Mouse (Mus musculus): ENCODE results near the gene Spag9. TPM values are rescaled to one million over a fixed set of nuclear protein-coding genes. Genes with fewer than 3 reads are reported as not detected.

Gene Spag9
- polyA plus RNA-seq, 1 experiment from 2014 or later: 96.2 TPM

DNA sequence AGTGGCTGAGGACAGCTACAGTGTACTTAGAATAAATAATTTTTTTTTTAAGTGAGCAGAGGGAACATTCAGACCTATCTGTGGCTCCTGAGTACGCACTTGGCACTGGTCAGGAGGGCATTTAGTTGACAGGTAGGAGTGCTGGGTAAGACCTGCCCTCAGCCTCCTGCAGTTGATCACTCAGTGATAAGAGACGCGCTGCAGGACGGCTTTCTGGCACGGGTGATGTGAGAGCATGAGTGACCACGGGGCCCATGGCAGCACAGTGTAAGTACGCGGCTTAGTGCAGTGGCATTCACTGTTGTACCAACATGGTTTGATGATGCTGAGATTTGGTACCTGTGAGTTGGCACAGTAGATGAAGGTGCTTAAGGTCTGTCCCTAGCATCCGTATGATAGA lies 130.8 kb downstream of the Spag9 start:
- 0 out of 2 replicates have a peak, but pooled peaks have one; percentile 48 for ATAC-seq (ENCODE audit: low FRiP score, low read depth)
- no peaks in the 10 kb centered on the region for H3K27me3 ChIP-seq (replicated peaks)
- H3K9me3 ChIP-seq: no peaks in the 10 kb centered on the region
- 98% methylated on average over 9 of the region's 9 CpGs for WGBS
- H3K4me2 ChIP-seq (replicated peaks): no peak overlapping the region
- H3K27ac ChIP-seq: no peak overlapping the region
- no peak overlapping the region for H3K4me3 ChIP-seq
- no peak overlapping the region for H3K9ac ChIP-seq
- peaks cover 9% of the 10 kb centered on the region for H3K4me1 ChIP-seq
- peaks cover 43% of the 10 kb centered on the region for H3K36me3 ChIP-seq

DNA sequence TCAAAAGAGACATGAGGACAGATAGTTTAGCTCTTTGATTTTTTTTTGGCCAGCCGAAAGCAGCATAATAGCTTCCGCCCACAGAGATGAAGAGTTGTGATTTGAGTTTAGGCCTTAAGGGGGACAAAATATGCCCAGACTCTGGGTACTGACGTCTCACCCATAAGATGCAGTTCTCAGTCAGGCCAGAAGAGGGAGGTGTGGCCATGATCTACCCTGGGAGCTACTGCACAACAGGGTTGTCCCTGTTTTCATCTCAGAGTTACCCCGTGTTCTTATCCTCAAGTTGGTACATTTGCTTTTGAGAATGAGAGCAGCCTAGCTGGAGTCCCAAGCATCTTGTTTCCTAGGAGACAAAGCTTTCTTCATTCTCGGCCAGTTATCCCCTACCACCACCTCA lies 132.1 kb downstream of the Spag9 start:
- no peak overlapping the region for H3K4me2 ChIP-seq (replicated peaks)
- H3K36me3 ChIP-seq: peaks cover 30% of the 10 kb centered on the region
- 56% methylated on average over 5 of the region's 5 CpGs for WGBS
- H3K27me3 ChIP-seq (replicated peaks): no peaks in the 10 kb centered on the region
- H3K4me1 ChIP-seq: peaks cover 9% of the 10 kb centered on the region
- no peaks in the 10 kb centered on the region for H3K9me3 ChIP-seq
- no peak overlapping the region for H3K9ac ChIP-seq
- no peak overlapping the region for H3K27ac ChIP-seq
- no peak for ATAC-seq (ENCODE audit: low FRiP score, low read depth)
- H3K4me3 ChIP-seq: no peak overlapping the region

DNA sequence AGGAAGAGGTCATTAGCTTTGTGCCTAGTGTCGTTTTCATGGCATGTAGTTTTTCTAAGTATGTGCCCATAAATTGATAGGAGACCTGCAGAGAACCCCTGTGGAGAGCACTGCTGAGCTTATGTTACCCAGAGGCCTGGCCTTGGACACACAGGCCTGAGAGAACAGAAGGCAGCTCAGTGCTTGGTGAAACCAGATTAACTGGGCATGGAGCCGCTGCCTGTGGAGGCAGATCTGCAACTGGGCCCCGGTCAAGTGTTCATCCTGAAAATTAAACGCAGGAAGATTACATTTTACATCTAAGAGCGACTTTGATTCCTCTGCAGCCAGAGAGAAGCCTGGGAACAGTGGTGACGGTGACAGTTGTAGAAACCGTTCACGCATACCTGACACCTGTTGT lies 132.6 kb downstream of the Spag9 start:
- Histone ChIP-seq H3K4me2 (replicated peaks) (no peak overlapping the region), H3K9ac (no peak overlapping the region), H3K36me3 (peaks cover 27% of the 10 kb centered on the region), H3K9me3 (no peaks in the 10 kb centered on the region), H3K4me1 (peaks cover 10% of the 10 kb centered on the region), H3K27ac (no peak overlapping the region), H3K27me3 (replicated peaks) (no peaks in the 10 kb centered on the region), H3K4me3 (no peak overlapping the region)
- 88% methylated on average over 8 of the region's 8 CpGs for WGBS
- no peak for ATAC-seq (ENCODE audit: low FRiP score, low read depth)

DNA sequence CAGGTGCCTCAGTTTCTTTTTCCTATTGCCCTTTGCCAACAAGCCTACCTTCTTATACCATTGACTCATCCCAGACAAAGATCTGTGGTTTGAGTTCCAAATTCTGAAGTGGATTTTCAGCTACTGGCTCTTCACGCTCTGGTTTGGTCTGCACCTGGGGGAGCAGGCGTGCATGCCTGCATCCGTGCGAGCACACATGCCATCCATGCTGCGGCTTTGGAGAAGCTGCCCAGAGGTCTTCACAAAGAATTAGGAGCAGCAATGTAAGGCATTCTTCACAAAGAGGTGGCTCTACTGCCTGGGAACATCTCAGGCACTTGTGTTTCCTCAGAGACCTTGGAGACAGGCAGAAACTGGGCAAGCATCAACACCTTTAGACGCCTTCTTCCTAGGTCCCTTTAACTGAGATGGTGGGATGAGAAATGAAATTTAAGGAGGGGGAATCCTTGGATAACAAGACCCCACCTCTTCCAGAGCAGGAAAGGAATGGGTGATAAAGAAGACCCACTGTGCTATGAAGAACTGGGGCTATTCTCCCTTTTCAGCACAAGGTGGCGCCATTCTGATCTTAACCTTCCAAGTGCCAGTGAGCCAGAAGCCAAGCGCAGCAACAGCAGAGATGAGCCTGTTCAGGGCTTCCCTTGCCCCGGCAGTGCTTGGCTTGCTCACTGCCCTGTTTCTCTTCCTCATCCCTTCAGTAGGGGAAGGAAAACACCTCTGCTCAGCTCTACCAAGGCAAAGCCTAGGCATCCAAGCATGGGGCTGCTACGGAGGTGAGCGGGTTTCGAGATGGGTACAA lies 133.6 kb downstream of the Spag9 start:
- H3K27ac ChIP-seq: no peak overlapping the region
- 0 out of 2 replicates have a peak, but pooled peaks have one; percentile 22 for ATAC-seq (ENCODE audit: low FRiP score, low read depth)
- 67% methylated on average over 12 of the region's 12 CpGs for WGBS
- peaks cover 20% of the 10 kb centered on the region for H3K4me1 ChIP-seq
- H3K4me2 ChIP-seq (replicated peaks): no peak overlapping the region
- H3K4me3 ChIP-seq: no peak overlapping the region
- no peak overlapping the region for H3K9ac ChIP-seq
- no peaks in the 10 kb centered on the region for H3K9me3 ChIP-seq
- no peaks in the 10 kb centered on the region for H3K27me3 ChIP-seq (replicated peaks)
- peaks cover 21% of the 10 kb centered on the region for H3K36me3 ChIP-seq

DNA sequence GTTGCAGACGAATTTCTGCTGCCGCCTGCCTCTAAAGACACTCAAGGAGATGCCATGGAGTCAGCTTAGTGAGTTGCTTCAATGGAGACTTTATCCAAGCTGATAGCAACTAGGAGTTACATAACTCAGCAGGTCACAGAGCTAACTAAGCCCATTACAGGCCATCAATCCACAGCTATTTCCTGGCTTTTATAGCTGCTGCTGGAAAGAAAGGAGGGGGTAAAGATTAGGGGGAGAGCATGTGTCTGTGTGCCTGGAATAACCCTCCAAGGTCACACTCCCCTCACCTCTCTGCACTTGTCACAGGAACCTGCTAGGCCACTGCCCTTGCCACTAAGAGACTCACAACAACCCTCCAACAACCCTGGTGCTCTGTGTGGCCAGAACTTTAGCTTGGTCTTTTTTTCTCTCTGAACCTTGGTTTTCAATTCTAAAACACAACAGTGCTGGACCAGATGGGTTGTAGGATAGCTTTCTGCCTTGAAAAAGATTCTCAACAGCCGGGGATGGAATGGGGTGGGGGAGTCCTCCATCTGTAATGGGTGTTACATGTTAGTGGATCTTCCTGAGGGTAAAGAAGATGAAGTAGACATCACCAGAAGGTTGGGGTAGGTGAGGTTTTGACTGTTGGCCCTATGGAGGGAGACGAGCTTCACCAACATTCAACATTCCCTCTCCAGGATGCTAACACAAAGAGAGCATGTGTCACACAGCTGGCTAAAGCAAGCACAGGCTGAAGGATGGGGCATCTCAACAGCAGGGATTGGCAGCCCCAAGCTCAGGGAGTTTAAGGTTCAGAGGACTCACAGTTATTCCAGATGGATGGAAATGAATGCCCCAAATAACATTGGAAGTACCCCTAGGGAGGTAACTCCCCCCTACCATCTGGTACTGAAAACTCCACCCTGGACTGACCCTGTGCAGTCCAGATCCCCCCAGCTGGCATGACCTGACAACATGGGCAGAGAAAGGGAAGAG lies 134.5 kb downstream of the Spag9 start:
- H3K27ac ChIP-seq: no peak overlapping the region
- no peak overlapping the region for H3K4me3 ChIP-seq
- H3K36me3 ChIP-seq: peaks cover 12% of the 10 kb centered on the region
- no peaks in the 10 kb centered on the region for H3K27me3 ChIP-seq (replicated peaks)
- no peaks in the 10 kb centered on the region for H3K9me3 ChIP-seq
- 69% methylated on average over 4 of the region's 4 CpGs for WGBS
- H3K4me1 ChIP-seq: peaks cover 21% of the 10 kb centered on the region
- no peak overlapping the region for H3K9ac ChIP-seq
- no peak overlapping the region for H3K4me2 ChIP-seq (replicated peaks)
- no peak for ATAC-seq (ENCODE audit: low FRiP score, low read depth)

DNA sequence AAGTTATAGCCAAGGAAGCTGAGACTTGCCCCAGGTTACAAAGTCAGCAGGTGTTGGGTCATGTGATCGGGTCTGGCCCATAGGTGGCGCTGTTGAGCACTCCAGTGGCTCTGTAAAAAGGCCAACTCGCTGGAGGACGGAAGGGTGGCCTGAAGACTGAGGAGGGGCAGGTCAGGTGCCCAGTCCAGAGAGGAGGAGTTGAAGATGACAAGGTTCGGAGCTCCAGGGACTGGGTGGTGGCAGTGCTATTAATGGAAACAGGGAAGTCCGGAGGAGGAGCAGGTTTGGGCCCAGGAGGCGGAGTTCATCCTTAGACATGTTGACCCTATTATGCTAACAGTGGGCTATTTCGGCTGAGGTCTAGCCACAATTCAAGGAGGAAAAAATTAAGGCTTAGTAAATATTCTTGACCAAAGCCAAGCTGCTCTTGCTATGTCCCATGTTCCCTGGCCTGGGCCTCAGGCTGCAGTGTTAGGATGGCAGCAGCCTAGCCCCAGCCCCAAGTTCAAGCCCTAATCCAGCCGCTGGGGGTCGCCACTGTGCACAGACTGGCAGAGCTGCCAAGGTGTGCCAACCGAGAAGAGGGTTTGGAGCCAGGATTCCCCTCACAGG lies 137.6 kb downstream of the Spag9 start:
- Histone ChIP-seq H3K36me3 (0 out of 2 replicates have a peak, but pooled peaks cover 4% of the 10 kb centered on the region), H3K4me3 (no peak overlapping the region), H3K4me1 (peaks cover 30% of the 10 kb centered on the region), H3K9ac (no peak overlapping the region), H3K4me2 (replicated peaks) (peak overlapping the region; percentile 33), H3K9me3 (no peaks in the 10 kb centered on the region), H3K27me3 (replicated peaks) (no peaks in the 10 kb centered on the region), H3K27ac (no peak overlapping the region)
- WGBS: 19% methylated on average over 11 of the region's 11 CpGs
- ATAC-seq (ENCODE audit: low FRiP score, low read depth): peak; percentile 67

DNA sequence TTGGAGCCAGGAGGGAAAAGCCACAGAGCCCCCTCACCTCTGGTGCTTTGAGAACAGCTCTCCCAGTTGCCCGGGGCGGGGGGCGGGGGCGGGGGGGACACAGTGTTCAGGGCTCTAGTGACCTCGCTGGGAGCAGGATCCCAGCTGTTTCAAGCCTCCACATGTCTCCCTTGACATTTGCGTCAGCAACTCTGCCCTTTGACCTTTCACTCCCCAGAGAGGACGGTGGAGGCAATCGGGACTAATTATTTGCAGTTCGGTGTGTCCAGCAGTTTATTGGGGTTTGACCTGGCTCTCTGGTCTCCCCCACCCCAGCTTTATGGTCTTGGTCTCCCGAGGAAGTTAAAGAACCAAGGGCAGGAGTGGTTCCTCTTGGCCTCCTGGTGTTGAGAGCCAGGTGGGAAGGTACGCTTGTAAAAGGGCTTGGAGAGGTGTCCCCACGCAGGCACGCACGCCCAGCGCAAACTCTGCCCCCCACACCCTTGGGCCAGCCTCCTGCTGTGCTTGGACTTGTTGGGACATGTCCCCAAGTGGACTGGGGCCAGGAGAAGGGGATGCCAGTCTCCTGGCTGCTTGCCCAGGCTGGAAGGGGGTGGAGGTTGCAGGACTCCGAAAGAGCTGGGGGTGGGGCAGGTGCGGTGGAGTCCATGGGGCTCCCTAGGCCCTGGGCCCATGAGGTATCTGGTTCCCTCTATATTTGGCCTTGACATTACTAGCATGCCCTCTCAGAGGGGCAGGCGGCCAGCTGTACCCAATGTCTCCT lies 138.4 kb downstream of the Spag9 start:
- WGBS: 41% methylated on average over 18 of the region's 18 CpGs
- peaks cover 33% of the 10 kb centered on the region for H3K4me1 ChIP-seq
- H3K27ac ChIP-seq: no peak overlapping the region
- H3K27me3 ChIP-seq (replicated peaks): no peaks in the 10 kb centered on the region
- H3K4me2 ChIP-seq (replicated peaks): peak overlapping the region; percentile 20; the same call in 1 of the 2 replicates
- H3K36me3 ChIP-seq: no peaks in the 10 kb centered on the region
- H3K4me3 ChIP-seq: no peak overlapping the region
- ATAC-seq (ENCODE audit: low FRiP score, low read depth): no peak
- no peaks in the 10 kb centered on the region for H3K9me3 ChIP-seq
- no peak overlapping the region for H3K9ac ChIP-seq

DNA sequence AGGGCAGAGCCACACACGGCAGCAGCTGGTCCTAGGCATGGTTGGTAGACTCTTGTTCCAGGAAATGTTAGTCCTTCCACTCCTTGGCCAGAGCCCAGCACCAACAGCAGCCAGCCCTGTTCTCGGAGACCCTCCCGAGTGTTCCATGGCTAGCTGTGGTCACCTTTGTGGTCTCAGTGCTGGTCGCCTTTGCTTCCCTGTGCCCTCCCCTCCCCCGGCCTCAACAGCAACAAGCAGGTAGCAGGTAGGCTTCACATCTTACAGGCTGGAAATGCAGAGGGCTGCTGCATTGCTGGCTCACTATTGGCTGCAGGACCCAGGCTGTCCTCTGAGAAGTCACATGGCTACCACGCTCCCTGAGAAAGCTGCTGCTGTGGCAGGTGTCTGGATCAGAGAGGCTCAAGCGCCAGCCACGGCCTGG lies 139.7 kb downstream of the Spag9 start:
- H3K27ac ChIP-seq: no peak overlapping the region
- H3K4me3 ChIP-seq: no peak overlapping the region
- 79% methylated on average over 8 of the region's 8 CpGs for WGBS
- no peaks in the 10 kb centered on the region for H3K36me3 ChIP-seq
- H3K4me1 ChIP-seq: peaks cover 24% of the 10 kb centered on the region
- no peak overlapping the region for H3K4me2 ChIP-seq (replicated peaks)
- no peaks in the 10 kb centered on the region for H3K9me3 ChIP-seq
- no peak overlapping the region for H3K9ac ChIP-seq
- ATAC-seq (ENCODE audit: low FRiP score, low read depth): no peak
- H3K27me3 ChIP-seq (replicated peaks): no peaks in the 10 kb centered on the region

DNA sequence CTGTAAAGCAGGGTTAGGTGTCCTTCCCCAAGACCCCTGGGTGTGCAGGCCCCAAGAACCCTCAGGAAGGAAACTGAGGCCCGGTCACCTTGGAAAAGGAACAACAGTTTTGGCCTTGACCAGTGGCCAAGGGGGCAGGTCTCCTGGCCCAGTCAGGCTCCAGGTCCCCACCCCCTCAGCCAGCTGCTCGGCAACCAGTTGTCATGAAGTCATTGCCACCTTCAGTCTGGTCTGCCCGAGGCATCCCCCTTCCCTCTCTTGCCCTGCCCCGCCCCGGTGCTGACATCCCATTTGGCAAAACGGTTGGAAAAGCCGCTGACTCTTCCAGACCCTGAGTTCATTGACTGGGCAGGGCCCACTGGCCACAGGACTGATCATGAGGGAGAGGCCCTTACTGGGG lies 140.8 kb downstream of the Spag9 start:
- H3K4me2 ChIP-seq (replicated peaks): no peak overlapping the region
- H3K36me3 ChIP-seq: no peaks in the 10 kb centered on the region
- no peaks in the 10 kb centered on the region for H3K9me3 ChIP-seq
- no peak overlapping the region for H3K9ac ChIP-seq
- no peaks in the 10 kb centered on the region for H3K27me3 ChIP-seq (replicated peaks)
- no peak overlapping the region for H3K27ac ChIP-seq
- no peak for ATAC-seq (ENCODE audit: low FRiP score, low read depth)
- WGBS: 62% methylated on average over 7 of the region's 7 CpGs
- peaks cover 24% of the 10 kb centered on the region for H3K4me1 ChIP-seq
- no peak overlapping the region for H3K4me3 ChIP-seq

DNA sequence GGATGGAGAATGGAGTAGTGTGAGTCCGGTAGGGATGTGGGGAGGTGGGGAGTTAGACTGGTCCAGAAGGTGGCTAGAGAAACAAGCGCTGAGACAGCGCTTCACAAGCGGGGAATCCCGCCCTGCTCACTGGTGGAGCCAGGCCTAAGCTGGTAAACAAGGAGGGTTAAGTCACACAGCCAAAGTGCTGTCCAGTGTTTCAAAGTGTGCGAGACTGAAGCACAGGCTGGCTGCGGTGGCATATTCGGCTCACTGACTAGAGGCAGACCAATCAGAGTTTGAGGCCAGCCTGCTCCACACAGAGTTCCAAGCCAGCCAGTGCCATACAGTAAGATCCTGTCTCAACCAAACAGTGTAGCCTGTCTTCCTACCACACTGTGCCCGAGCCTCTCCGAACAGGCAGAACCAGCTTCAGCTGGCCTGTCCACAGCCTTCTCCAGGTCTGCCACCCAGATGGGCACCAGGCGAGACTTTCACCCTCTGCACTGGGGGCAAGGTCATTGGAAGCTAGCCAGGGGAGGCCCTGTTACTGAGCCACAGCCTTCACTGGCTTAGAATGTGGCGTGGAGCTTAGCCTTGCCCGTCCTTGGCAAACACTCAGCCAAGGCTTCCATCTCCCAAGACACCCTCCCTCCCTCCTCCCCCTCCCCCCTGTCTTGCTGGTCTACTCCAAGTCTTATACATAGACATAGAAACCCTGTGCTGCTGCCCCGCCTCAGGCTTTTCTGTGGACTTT lies 141.6 kb downstream of the Spag9 start:
- no peak for ATAC-seq (ENCODE audit: low FRiP score, low read depth)
- H3K27me3 ChIP-seq (replicated peaks): no peaks in the 10 kb centered on the region
- peaks cover 24% of the 10 kb centered on the region for H3K4me1 ChIP-seq
- WGBS: 82% methylated on average over 14 of the region's 14 CpGs
- no peaks in the 10 kb centered on the region for H3K9me3 ChIP-seq
- no peaks in the 10 kb centered on the region for H3K36me3 ChIP-seq
- H3K9ac ChIP-seq: 0 out of 2 replicates have a peak overlapping the region, but pooled peaks have one; percentile 26
- H3K27ac ChIP-seq: 0 out of 2 replicates have a peak overlapping the region, but pooled peaks have one; percentile 4
- H3K4me3 ChIP-seq: no peak overlapping the region
- H3K4me2 ChIP-seq (replicated peaks): no peak overlapping the region

All from neural tube, embryonic 12.5 days (tissue).